Mouse (Mus musculus): ENCODE results near the gene Pard3b. TPM values are rescaled to one million over a fixed set of nuclear protein-coding genes. Genes with fewer than 3 reads are reported as not detected.

Pard3b gene
- polyA plus RNA-seq, 1 experiment, result not detected

DNA sequence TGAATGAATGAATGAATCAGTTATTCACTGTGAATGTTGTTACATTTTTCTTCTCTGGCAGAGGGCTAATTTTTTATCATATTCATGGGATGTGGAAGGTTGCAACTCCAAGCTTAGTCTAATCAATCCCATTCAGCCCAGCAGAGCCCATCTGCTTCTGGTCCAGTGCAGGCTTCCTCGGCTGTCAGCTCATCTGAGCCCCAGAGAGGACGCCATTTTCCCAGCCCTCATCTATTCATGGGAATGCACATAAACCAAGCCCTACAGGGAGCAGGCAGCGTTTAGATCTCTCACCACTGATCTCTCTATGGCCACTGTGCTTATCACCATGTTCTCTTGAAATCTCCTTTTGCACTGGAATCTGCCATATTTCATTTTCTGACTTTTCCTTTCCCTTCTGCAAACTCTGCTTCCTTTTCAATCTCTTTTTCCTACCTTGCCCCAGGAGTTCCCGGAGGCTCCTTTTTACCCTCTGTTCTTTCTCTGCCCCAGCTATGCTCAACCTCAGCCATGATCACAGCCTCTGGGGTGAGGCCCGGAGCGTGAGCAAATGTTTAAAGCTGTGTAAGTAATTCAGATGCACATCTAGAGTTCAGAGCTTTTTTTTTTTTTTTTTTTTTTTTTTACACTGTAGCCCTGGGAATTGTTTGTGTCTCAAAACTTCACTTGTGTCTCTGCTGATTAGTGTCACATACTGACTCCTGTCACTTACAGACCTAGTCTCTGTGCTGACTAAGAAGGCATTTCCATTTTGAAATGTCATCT is 241.3 kb downstream of the Pard3b start:
- Histone ChIP-seq H3K4me1 (ENCODE audit: control insufficient read depth, insufficient read depth, low read length) (no peaks in the 10 kb centered on the region), H3K4me3 (ENCODE audit: insufficient read depth, low read depth, low read length) (no peak overlapping the region), H3K27ac (ENCODE audit: insufficient read depth, low read depth, low read length) (no peak overlapping the region)
- 81% methylated on average over 6 of the region's 6 CpGs for WGBS
- no peak for TF ChIP-seq CTCF (IDR thresholded peaks at IDR 0.05; ENCODE audit: insufficient read depth, low read depth, low read length)

DNA sequence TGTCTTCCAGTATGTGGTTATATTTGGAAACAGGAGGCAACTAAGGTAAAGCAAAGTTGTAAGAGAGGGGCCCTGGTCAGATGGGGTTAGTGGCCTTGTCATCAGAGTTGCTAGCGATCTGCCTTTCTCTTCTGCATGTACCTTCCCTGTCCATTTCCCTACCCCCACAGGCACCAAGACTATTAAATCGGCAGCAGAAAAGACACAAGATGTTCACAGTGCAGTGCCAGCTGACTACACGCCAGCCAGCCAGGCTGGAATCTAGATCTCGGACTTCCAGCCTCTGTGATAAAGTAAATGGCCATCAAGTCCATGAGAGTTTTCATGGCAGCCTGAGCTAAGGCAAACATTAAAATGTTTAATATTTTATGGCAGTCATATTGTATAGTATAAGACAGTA is 257.4 kb downstream of the Pard3b start:
- Histone ChIP-seq H3K4me1 (ENCODE audit: control insufficient read depth, insufficient read depth, low read length) (no peaks in the 10 kb centered on the region), H3K4me3 (ENCODE audit: insufficient read depth, low read depth, low read length) (no peak overlapping the region), H3K27ac (ENCODE audit: insufficient read depth, low read depth, low read length) (no peak overlapping the region)
- WGBS, result 66% methylated on average over 4 of the region's 4 CpGs
- TF ChIP-seq POLR2A (IDR thresholded peaks at IDR 0.05; ENCODE audit: insufficient read depth, low read depth, low read length) (no peak), CTCF (IDR thresholded peaks at IDR 0.05; ENCODE audit: insufficient read depth, low read depth, low read length) (no peak)

DNA sequence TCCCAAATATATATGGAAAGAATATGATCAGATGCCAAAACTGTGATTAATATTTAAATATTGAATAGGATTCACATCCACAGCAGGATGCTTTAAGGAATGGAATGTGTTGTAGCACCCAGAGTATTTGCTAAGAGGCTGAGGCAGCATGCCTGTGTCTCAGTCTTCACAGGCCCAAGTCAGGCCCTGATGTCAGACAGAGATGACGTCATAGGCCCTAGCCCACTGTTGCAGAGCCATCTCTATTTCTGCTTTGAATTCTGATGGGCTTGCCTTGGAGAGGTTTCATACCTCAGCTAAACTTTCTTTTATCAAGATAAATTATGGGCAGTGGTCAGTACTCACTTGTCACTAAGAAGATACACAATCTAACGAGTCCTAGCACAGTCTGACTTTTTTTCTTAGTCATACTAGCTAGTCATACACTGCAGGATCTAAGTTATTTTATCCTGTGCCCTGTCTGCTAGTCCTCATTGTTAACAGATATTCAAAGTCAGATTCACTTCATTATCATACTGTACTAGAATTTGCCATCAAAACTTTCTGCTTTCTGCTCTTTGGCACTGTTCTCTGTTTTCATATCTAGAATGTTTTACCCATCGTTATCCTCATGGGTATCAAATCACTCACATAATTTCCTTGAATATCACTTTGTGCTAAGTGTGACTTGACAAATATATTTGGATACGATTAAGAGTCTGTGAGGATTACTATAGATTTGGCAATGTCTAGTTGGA is 264.8 kb downstream of the Pard3b start:
- 90% methylated on average over 4 of the region's 4 CpGs for WGBS
- Histone ChIP-seq H3K4me3 (ENCODE audit: insufficient read depth, low read depth, low read length) (no peak overlapping the region), H3K27ac (ENCODE audit: insufficient read depth, low read depth, low read length) (no peak overlapping the region), H3K4me1 (ENCODE audit: control insufficient read depth, insufficient read depth, low read length) (no peaks in the 10 kb centered on the region)
- TF ChIP-seq POLR2A (IDR thresholded peaks at IDR 0.05; ENCODE audit: insufficient read depth, low read depth, low read length) (no peak), CTCF (IDR thresholded peaks at IDR 0.05; ENCODE audit: insufficient read depth, low read depth, low read length) (no peak)

DNA sequence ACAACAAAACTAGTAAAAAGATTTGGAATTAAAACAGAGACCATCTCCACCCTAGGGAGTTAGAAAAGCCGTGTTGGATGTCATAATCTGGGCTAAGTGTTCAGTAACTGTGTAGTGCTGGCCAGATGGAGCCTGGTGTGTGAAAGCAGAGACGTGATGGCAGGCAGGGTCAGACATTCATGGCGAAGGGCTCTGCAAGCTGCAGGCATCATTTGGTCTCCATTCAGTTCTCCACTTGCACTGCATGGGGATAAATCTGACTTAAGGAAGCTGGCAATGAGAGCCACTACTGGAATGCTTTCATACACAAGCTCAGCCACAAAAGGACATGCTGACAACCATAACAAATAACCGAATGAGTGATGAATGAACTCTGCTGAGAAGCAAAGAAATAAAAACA is 265.4 kb downstream of the Pard3b start:
- Histone ChIP-seq H3K4me3 (ENCODE audit: insufficient read depth, low read depth, low read length) (no peak overlapping the region), H3K27ac (ENCODE audit: insufficient read depth, low read depth, low read length) (no peak overlapping the region), H3K4me1 (ENCODE audit: control insufficient read depth, insufficient read depth, low read length) (no peaks in the 10 kb centered on the region)
- WGBS, result 66% methylated on average over 4 of the region's 4 CpGs
- TF ChIP-seq POLR2A (IDR thresholded peaks at IDR 0.05; ENCODE audit: insufficient read depth, low read depth, low read length) (no peak), CTCF (IDR thresholded peaks at IDR 0.05; ENCODE audit: insufficient read depth, low read depth, low read length) (no peak)

DNA sequence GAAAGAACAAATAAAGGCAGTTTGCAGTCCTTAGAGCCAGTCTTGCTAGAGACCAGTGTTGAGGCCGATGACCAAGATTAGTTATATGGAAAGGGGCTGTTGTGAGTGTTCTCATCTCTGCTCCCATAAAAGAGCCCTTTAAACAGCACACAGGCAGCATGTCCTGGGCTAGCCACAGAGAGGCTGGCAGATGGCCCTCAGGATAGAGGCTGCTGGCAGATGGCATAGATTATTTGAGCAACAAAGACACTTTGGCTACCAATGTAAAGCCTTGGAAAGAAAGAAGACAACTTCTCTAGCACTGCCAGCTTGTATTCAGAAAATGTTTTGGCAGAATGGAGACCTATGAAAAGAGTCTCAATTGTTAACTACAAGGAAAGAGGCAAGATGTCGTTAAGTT is 274.3 kb downstream of the Pard3b start:
- WGBS, result 68% methylated on average over 2 of the region's 2 CpGs
- TF ChIP-seq POLR2A (IDR thresholded peaks at IDR 0.05; ENCODE audit: insufficient read depth, low read depth, low read length) (no peak), CTCF (IDR thresholded peaks at IDR 0.05; ENCODE audit: insufficient read depth, low read depth, low read length) (no peak)
- Histone ChIP-seq H3K4me1 (ENCODE audit: control insufficient read depth, insufficient read depth, low read length) (no peaks in the 10 kb centered on the region), H3K27ac (ENCODE audit: insufficient read depth, low read depth, low read length) (no peak overlapping the region), H3K4me3 (ENCODE audit: insufficient read depth, low read depth, low read length) (no peak overlapping the region)

DNA sequence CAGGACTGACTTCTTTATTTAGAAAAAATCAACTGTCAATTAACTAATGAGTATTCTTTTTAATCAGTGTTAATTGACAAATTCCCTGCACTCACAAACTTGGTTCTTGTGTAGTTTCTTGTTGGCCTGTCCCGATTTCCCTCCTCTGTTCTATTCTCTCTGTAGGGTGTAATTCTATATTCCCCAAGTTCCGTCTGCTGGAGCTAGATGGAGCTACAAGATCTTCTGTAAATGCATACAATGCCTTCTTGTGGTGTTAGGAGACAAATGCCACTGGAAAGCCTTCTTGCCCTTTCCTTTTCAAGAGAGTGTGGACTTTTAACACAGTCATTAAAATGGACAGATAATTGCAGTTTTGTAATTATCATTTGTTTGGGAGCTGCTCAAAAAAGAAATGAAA is 286.3 kb downstream of the Pard3b start:
- WGBS, result 25% methylated on average over 2 of the region's 2 CpGs
- TF ChIP-seq CTCF (IDR thresholded peaks at IDR 0.05; ENCODE audit: insufficient read depth, low read depth, low read length) (no peak), POLR2A (IDR thresholded peaks at IDR 0.05; ENCODE audit: insufficient read depth, low read depth, low read length) (no peak)
- H3K4me1 ChIP-seq (ENCODE audit: control insufficient read depth, insufficient read depth, low read length), result no peaks in the 10 kb centered on the region
- H3K27ac ChIP-seq (ENCODE audit: insufficient read depth, low read depth, low read length), result no peak overlapping the region
- H3K4me3 ChIP-seq (ENCODE audit: insufficient read depth, low read depth, low read length), result no peak overlapping the region

DNA sequence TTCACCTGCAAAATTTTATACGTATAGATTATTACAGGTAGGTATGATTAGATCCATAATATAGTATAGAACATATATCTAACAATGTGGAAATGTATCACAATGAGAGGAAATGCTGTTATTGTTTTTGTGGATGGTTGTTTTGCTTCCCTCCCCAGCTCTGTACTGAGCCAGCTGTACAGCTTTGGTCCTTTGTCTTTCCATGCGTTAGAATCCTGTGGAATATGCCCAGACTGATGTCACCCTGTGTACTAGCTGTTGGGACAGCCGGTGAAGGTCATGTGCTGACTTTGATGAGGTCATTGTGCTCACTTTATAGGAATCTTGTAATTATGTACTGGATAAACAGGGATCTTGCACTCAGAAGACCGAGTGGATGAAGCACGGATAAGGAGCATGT is 286.9 kb downstream of the Pard3b start:
- no peaks in the 10 kb centered on the region for H3K4me1 ChIP-seq (ENCODE audit: control insufficient read depth, insufficient read depth, low read length)
- H3K27ac ChIP-seq (ENCODE audit: insufficient read depth, low read depth, low read length), result no peak overlapping the region
- no peak overlapping the region for H3K4me3 ChIP-seq (ENCODE audit: insufficient read depth, low read depth, low read length)
- 88% methylated on average over 5 of the region's 5 CpGs for WGBS
- TF ChIP-seq CTCF (IDR thresholded peaks at IDR 0.05; ENCODE audit: insufficient read depth, low read depth, low read length), result no peak
- no peak for TF ChIP-seq POLR2A (IDR thresholded peaks at IDR 0.05; ENCODE audit: insufficient read depth, low read depth, low read length)

DNA sequence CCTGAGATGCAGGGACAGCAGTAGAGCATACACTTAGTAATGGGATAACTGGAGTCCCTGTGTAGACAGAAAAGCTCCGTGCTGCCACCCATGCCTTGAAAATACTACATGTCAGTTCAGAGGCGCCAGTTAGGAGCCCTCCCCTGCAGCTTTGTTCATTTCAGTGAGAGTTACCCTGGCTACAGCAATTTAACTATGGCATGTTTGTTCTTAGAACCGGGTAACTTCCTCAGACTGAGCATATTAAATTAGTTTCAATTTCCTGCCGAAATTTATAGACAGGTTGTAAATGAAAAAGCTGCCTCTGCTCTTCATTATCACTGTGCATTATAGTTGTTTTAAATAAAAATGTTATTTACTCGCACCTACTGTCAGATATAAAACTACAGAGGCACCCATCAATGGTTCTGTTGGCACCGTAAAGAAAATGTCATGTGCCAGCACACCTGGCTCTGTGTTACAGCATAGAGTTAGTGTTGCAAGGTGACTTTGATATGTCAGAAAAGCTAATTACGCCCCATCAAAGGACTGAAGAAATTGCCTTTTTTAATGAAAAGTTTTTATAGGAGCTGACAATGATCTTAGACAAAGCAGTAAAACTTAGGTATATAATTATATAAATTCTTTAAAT is 289.6 kb downstream of the Pard3b start:
- TF ChIP-seq CTCF (IDR thresholded peaks at IDR 0.05; ENCODE audit: insufficient read depth, low read depth, low read length), result no peak
- no peak for TF ChIP-seq POLR2A (IDR thresholded peaks at IDR 0.05; ENCODE audit: insufficient read depth, low read depth, low read length)
- no peak overlapping the region for H3K4me3 ChIP-seq (ENCODE audit: insufficient read depth, low read depth, low read length)
- 59% methylated on average over 7 of the region's 7 CpGs for WGBS
- no peaks in the 10 kb centered on the region for H3K4me1 ChIP-seq (ENCODE audit: control insufficient read depth, insufficient read depth, low read length)
- no peak overlapping the region for H3K27ac ChIP-seq (ENCODE audit: insufficient read depth, low read depth, low read length)

DNA sequence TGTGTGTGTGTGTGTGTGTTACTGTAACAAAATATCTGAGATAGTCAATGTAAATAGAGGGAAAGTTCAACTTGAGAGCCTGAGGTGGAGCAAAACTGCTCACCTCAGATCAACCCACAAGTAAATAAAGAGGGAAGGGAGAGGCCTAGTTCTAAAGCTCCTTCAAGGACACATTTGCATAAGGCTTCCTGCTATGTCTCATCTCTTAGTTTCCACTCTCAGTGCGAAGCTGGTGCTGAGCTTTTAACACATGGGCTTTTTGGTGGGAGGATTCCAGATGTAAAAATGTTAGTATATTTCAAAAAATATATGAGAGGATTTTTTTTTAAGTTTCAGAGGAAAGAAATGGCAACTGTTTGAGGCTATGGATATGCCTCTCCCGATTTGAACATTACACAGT is 294.9 kb downstream of the Pard3b start:
- Histone ChIP-seq H3K4me1 (ENCODE audit: control insufficient read depth, insufficient read depth, low read length) (no peaks in the 10 kb centered on the region), H3K27ac (ENCODE audit: insufficient read depth, low read depth, low read length) (no peak overlapping the region), H3K4me3 (ENCODE audit: insufficient read depth, low read depth, low read length) (no peak overlapping the region)
- 95% methylated on average over 2 of the region's 2 CpGs for WGBS
- no peak for TF ChIP-seq CTCF (IDR thresholded peaks at IDR 0.05; ENCODE audit: insufficient read depth, low read depth, low read length)
- TF ChIP-seq POLR2A (IDR thresholded peaks at IDR 0.05; ENCODE audit: insufficient read depth, low read depth, low read length), result no peak
